Mouse (Mus musculus) embryonic fibroblast, embryonic 13.5 days (primary cell): ENCODE measurements at regions not wholly inside any gene's neighbourhood (a gene's known extent, or its start where the extent isn't known, plus 50 kb on each side); places are given as distances from the start of the nearest gene placed in this dataset.

Source experiments
- CTCF ChIP-seq: IDR thresholded peaks from 2 replicates; pipeline ENCODE4 v1.5.1; 2011; ENCODE audit warnings: mild to moderate bottlenecking, control low read depth, low read length, moderate library complexity, borderline replicate concordance; ENCODE audit not compliant: insufficient read depth
- POLR2A ChIP-seq: IDR thresholded peaks from 2 replicates; pipeline ENCODE4 v1.6.1; 2011; ENCODE audit warnings: low read depth, mild to moderate bottlenecking, control low read depth, low read length, moderate library complexity

GRCm38 (mm10) chr15:96933451-96933850 lies 122.3 kb downstream of the Slc38a4 start:
- TF ChIP-seq CTCF (no peak), POLR2A (no peak)
